Mouse (Mus musculus): Measurements from ENCODE around the gene Gm21788. TPM values are rescaled to one million over a fixed set of nuclear protein-coding genes. Genes with fewer than 3 reads are reported as not detected.
"Not testable (repeated sequence)": the region's sequence is repeated elsewhere in the genome, so short reads cannot be mapped to it uniquely, and the experiment has no call there.

Gene Gm21788
- not detected for total RNA-seq (2022)

- DNase-seq, result not testable (repeated sequence)
Observed at GRCm38 (mm10) chrY:7404710-7405109, at the start of gene Gm21788. Gm21788 (plus strand) TSS chrY:7405010.

Other genes with a start within 250 kb of the Gm21788 start
- not detected for gene Gm21244, start 235.7 kb upstream of the Gm21788 start, total RNA-seq (2022)
- not detected for gene Gm28998, start 151.2 kb upstream of the Gm21788 start, total RNA-seq (2022)
- not detected for gene Gm20826, start 233.5 kb downstream of the Gm21788 start, total RNA-seq (2022)